Mouse (Mus musculus): ENCODE data around the gene Ell. TPM values are rescaled to one million over a fixed set of nuclear protein-coding genes. Genes with fewer than 3 reads are reported as not detected.

Gene Ell
- total and polyA plus RNA-seq, 2 experiments: 10.0 to 25.0 TPM

DNA sequence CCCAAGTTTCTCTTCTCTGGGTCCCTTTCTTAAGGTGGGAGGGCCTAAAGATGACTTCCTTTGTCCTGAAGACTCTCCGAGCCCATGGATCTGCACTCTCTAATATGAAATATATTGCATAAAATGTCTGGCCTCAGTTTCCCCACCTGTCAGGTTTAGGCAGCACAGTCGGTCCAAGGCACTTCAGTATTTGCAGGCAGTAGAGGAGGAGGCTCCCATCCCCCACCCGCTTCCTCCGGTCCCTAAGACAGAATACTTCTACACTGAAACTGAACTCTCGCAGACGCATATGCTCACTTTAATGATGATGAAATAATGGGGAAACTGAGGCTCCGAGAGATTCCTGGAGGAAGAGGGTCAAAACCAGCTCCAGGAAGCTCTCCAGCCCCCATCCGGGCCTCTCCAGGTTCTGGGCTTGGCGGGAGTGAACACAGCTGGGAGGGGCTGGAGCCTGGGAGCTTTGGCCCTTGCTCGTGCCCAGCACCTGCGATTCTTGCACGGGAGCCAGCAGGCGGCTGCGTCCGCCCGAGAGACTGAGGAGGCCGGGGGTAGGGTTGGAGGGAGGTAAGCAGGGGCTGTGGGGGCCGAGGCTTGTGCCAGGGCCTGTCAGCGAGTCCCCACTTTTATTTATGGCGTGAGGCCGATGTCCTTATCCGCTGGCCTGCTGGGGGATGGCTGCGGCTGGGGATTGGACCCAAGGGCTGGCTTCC, 37.3 kb upstream of the Ell start:
- no peak overlapping the region for H3K27ac ChIP-seq (replicated peaks; ENCODE audit: insufficient read depth, low read depth, low read length)
- H3K4me1 ChIP-seq (ENCODE audit: control insufficient read depth, insufficient read depth, low read length): peaks cover 14% of the 10 kb centered on the region

DNA sequence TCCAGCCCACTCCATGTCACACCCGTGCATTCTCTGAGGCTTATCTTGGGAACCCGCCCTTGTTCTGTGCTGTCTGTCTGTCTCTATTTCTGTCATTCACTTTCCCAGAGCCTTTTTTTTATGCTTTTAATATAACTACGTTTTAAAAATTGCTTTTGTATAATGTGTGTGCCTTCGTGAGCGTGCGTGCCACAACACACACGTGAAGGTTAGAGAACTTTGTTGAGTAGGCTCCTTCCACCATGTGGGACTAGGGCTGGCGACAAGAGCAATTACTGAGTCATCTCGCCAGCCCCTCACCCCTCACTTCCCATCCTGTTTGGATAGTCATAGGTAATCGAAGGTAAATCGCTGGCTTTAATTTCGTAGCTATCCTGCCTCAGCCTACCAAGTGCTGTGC, 36.7 kb upstream of the Ell start:
- Histone ChIP-seq H3K4me1 (ENCODE audit: control insufficient read depth, insufficient read depth, low read length) (peaks cover 14% of the 10 kb centered on the region), H3K4me3 (ENCODE audit: insufficient read depth, low read depth, low read length) (no peak overlapping the region)

More for the DNA sequence above, 37.3 kb upstream of the Ell start:
- no peaks in the 10 kb centered on the region for H3K79me2 ChIP-seq (ENCODE audit: control insufficient read depth, insufficient read depth, low read length)
- no peaks in the 10 kb centered on the region for H3K27me3 ChIP-seq (ENCODE audit: control insufficient read depth, insufficient read depth, low read length)
- DNase-seq (ENCODE audit: extremely low read depth, low read depth, low spot score): no peak
- TF ChIP-seq POLR2A (IDR thresholded peaks at IDR 0.05; ENCODE audit: extremely low read depth, insufficient read depth, low read length) (no peak), CTCF (IDR thresholded peaks at IDR 0.05; ENCODE audit: low read depth, low read length) (no peak)
- H3K9ac ChIP-seq (ENCODE audit: low read depth, low read length): no peak overlapping the region
- no peaks in the 10 kb centered on the region for H3K36me3 ChIP-seq (ENCODE audit: control insufficient read depth, insufficient read depth, low read length)
- WGBS: 35% methylated on average over 23 of the region's 23 CpGs
- no peak overlapping the region for H3K4me3 ChIP-seq (ENCODE audit: insufficient read depth, low read depth, low read length)

DNA sequence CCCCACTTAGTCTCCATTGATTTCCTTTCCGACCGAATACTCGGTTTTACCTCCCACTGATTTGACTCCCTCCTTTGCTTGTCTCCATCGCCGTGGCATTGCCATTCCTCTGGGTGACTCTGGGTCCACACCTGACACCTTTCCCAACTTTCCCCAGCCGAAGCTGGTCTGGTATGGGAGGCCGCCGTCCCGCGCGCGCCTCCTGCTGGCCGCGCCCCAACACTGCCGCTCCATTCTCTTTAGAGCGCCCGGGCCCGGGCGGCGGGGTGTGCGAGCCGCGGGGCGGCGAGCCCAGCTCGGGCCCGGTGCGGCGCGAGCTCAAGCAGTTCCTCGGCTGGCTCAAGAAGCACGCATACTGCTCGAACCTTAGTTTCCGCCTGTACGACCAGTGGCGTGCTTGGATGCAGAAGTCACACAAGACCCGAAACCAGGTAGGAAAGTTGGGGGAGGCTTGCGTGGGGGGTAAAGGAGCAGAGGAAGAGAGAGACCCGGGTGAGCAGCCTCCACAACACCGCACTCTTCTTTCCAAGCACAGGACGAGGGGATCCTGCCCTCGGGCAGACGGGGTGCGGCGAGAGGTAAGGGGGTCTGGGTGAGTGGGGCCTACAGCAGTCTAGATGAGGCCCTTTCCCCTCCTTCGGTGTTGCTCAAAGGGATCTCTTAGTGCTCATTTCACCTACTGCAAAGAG, 36.1 kb upstream of the Ell start:
- Histone ChIP-seq H3K27ac (replicated peaks; ENCODE audit: insufficient read depth, low read depth, low read length) (no peak overlapping the region), H3K4me1 (ENCODE audit: control insufficient read depth, insufficient read depth, low read length) (peaks cover 14% of the 10 kb centered on the region), H3K4me3 (ENCODE audit: insufficient read depth, low read depth, low read length) (no peak overlapping the region), H3K36me3 (ENCODE audit: control insufficient read depth, insufficient read depth, low read length) (peaks cover 6% of the 10 kb centered on the region; the same call in 1 of the 2 replicates), H3K9ac (ENCODE audit: low read depth, low read length) (no peak overlapping the region), H3K27me3 (ENCODE audit: control insufficient read depth, insufficient read depth, low read length) (no peaks in the 10 kb centered on the region), H3K79me2 (ENCODE audit: control insufficient read depth, insufficient read depth, low read length) (no peaks in the 10 kb centered on the region)
- TF ChIP-seq CTCF (IDR thresholded peaks at IDR 0.05; ENCODE audit: low read depth, low read length) (peak; percentile 82), POLR2A (IDR thresholded peaks at IDR 0.05; ENCODE audit: extremely low read depth, insufficient read depth, low read length) (no peak)
- DNase-seq (ENCODE audit: extremely low read depth, low read depth, low spot score): no peak
- 20% methylated on average over 46 of the region's 46 CpGs for WGBS

More for the DNA sequence above, 36.7 kb upstream of the Ell start:
- Histone ChIP-seq H3K79me2 (ENCODE audit: control insufficient read depth, insufficient read depth, low read length) (no peaks in the 10 kb centered on the region), H3K27ac (replicated peaks; ENCODE audit: insufficient read depth, low read depth, low read length) (no peak overlapping the region), H3K9ac (ENCODE audit: low read depth, low read length) (no peak overlapping the region), H3K27me3 (ENCODE audit: control insufficient read depth, insufficient read depth, low read length) (no peaks in the 10 kb centered on the region), H3K36me3 (ENCODE audit: control insufficient read depth, insufficient read depth, low read length) (peaks cover 1% of the 10 kb centered on the region; the same call in 1 of the 2 replicates)
- no peak for DNase-seq (ENCODE audit: extremely low read depth, low read depth, low spot score)
- 53% methylated on average over 12 of the region's 12 CpGs for WGBS
- no peak for TF ChIP-seq POLR2A (IDR thresholded peaks at IDR 0.05; ENCODE audit: extremely low read depth, insufficient read depth, low read length)
- no peak for TF ChIP-seq CTCF (IDR thresholded peaks at IDR 0.05; ENCODE audit: low read depth, low read length)

DNA sequence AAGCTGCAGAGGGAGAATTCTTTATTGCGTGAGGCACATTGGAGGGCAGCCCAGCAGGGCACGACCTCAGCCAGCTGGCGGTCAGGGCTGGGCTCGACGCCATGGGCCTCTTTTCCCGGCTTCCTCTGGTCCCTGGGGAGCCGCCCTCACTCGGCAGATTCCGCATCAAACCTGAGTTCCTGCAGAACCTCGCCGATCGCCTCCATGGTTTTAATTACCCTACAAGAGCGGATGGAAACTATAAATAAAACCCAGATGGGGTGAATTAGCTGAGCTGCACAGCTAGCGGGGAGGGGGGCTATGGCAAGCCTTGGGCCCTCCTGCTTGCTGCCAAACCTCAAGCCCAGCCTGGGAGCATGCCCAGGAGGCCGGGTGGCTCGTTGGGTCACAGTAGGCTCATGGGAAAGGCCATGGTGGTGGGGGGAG, 35.0 kb upstream of the Ell start:
- Histone ChIP-seq H3K79me2 (ENCODE audit: control insufficient read depth, insufficient read depth, low read length) (peaks cover 6% of the 10 kb centered on the region; the same call in 1 of the 2 replicates), H3K27me3 (ENCODE audit: control insufficient read depth, insufficient read depth, low read length) (no peaks in the 10 kb centered on the region), H3K36me3 (ENCODE audit: control insufficient read depth, insufficient read depth, low read length) (peaks cover 10% of the 10 kb centered on the region; the same call in 1 of the 2 replicates), H3K4me3 (ENCODE audit: insufficient read depth, low read depth, low read length) (no peak overlapping the region), H3K27ac (replicated peaks; ENCODE audit: insufficient read depth, low read depth, low read length) (no peak overlapping the region), H3K9ac (ENCODE audit: low read depth, low read length) (no peak overlapping the region), H3K4me1 (ENCODE audit: control insufficient read depth, insufficient read depth, low read length) (peaks cover 23% of the 10 kb centered on the region)
- TF ChIP-seq CTCF (IDR thresholded peaks at IDR 0.05; ENCODE audit: low read depth, low read length) (no peak), POLR2A (IDR thresholded peaks at IDR 0.05; ENCODE audit: extremely low read depth, insufficient read depth, low read length) (no peak)
- 26% methylated on average over 16 of the region's 16 CpGs for WGBS
- DNase-seq (ENCODE audit: extremely low read depth, low read depth, low spot score): peak; percentile 62

DNA sequence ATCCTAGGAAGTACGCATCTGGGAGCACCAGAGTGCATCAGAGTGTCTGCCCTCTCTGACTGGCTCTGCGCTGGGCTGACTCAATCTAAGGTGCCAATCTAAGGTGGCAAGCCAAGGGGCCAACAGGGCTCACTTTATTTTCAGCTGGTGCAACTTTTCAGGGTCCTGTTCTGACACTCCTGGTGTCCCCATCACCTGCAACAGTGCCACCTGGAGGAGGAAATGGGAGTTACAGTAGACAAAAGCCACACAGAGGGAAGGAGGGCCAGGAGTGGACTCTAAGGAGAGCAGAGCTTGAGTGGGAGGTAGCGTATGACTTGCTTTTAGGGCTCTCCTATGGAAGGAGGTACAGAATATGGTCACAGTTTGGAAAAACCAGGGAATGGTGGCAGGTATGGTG, 34.4 kb upstream of the Ell start:
- no peak for DNase-seq (ENCODE audit: extremely low read depth, low read depth, low spot score)
- Histone ChIP-seq H3K27ac (replicated peaks; ENCODE audit: insufficient read depth, low read depth, low read length) (no peak overlapping the region), H3K4me1 (ENCODE audit: control insufficient read depth, insufficient read depth, low read length) (peaks cover 25% of the 10 kb centered on the region)

More for the DNA sequence above, 34.4 kb upstream of the Ell start:
- 88% methylated on average over 3 of the region's 3 CpGs for WGBS
- H3K27me3 ChIP-seq (ENCODE audit: control insufficient read depth, insufficient read depth, low read length): no peaks in the 10 kb centered on the region
- peaks cover 11% of the 10 kb centered on the region; the same call in 1 of the 2 replicates for H3K79me2 ChIP-seq (ENCODE audit: control insufficient read depth, insufficient read depth, low read length)
- H3K36me3 ChIP-seq (ENCODE audit: control insufficient read depth, insufficient read depth, low read length): peaks cover 10% of the 10 kb centered on the region; the same call in 1 of the 2 replicates
- no peak overlapping the region for H3K4me3 ChIP-seq (ENCODE audit: insufficient read depth, low read depth, low read length)
- TF ChIP-seq POLR2A (IDR thresholded peaks at IDR 0.05; ENCODE audit: extremely low read depth, insufficient read depth, low read length): no peak
- peak; percentile 73 for TF ChIP-seq CTCF (IDR thresholded peaks at IDR 0.05; ENCODE audit: low read depth, low read length)
- no peak overlapping the region for H3K9ac ChIP-seq (ENCODE audit: low read depth, low read length)

Measured in liver, adult 2 months (tissue).